Mouse (Mus musculus) midbrain, embryonic 14.5 days (tissue): ENCODE measurements around the gene Fgfr2. TPM values are rescaled to one million over a fixed set of nuclear protein-coding genes. Genes with fewer than 3 reads are reported as not detected.

ENCODE experiments used
- ATAC-seq: fragments of 200-750 bp; cut with Nextera tagmentation; 2 replicates; pipeline ENCODE4 v1.8.0; 2017; ENCODE audit warnings: moderate number of reproducible peaks, moderate library complexity; ENCODE audit not compliant: low FRiP score, low TSS enrichment
- DNase-seq: peaks from one replicate; pipeline ENCODE4 v3.0.0-alpha.2; 2015
- H3K27ac ChIP-seq: fragments of 300-500 bp; sonication (generic); replicated peaks from 2 replicates; pipeline ENCODE4 v1.5.1; 2014; ENCODE audit warnings: mild to moderate bottlenecking, low read depth, low read length, moderate library complexity
- H3K27me3 ChIP-seq: fragments of 300-500 bp; sonication (generic); 2 replicates; pipeline ENCODE4 v1.6.1; 2014; ENCODE audit warnings: low read length, control low read depth, mixed read lengths; ENCODE audit not compliant: control insufficient read depth, insufficient read depth
- H3K36me3 ChIP-seq: fragments of 300-500 bp; sonication (generic); 2 replicates; pipeline ENCODE4 v1.6.1; 2014; ENCODE audit warnings: low read length, control low read depth; ENCODE audit not compliant: control insufficient read depth, insufficient read depth
- H3K4me1 ChIP-seq: fragments of 300-500 bp; sonication (generic); 2 replicates; pipeline ENCODE4 v1.6.1; 2014; ENCODE audit warnings: mild to moderate bottlenecking, antibody characterized with exemption, low read length, control low read depth; ENCODE audit not compliant: control insufficient read depth, insufficient read depth
- H3K4me2 ChIP-seq: fragments of 300-500 bp; sonication (generic); 2 replicates; pipeline ENCODE4 v1.6.1; 2014; ENCODE audit warnings: mild to moderate bottlenecking, low read length, moderate library complexity
- H3K4me3 ChIP-seq: fragments of 300-500 bp; sonication (generic); replicated peaks from 2 replicates; pipeline ENCODE4 v1.5.1; 2014; ENCODE audit warnings: low read depth, low read length
- H3K9ac ChIP-seq: fragments of 300-500 bp; sonication (generic); replicated peaks from 2 replicates; pipeline ENCODE4 v1.6.1; 2014; ENCODE audit warnings: mild to moderate bottlenecking, low read length, moderate library complexity
- H3K9me3 ChIP-seq: fragments of 300-500 bp; sonication (generic); 2 replicates; pipeline ENCODE4 v1.6.1; 2016; ENCODE audit warnings: low read length, control low read depth, mixed read lengths; ENCODE audit not compliant: control insufficient read depth
- WGBS: fragments of 180-500 bp; shearing (Covaris S2); extraction: QIAGEN DNeasy Blood & Tissue Kit; methylation state at CpG from one replicate; pipeline ENCODE4 v1.1.7; 2014; 5-methylcytosine and 5-hydroxymethylcytosine counted together
- polyA plus RNA-seq: library from polyadenylated mRNA; unstranded; fragments of >200 nt; fragmentation: Nextera tagmentation; extraction: Ambion mirVana; gene quantifications from 2 replicates; pipeline ENCODE4 v1.2.1, GENCODE M21; 2014

The Fgfr2 gene
- polyA plus RNA-seq, 1 experiment from 2014 or later = 28.1 TPM

DNA sequence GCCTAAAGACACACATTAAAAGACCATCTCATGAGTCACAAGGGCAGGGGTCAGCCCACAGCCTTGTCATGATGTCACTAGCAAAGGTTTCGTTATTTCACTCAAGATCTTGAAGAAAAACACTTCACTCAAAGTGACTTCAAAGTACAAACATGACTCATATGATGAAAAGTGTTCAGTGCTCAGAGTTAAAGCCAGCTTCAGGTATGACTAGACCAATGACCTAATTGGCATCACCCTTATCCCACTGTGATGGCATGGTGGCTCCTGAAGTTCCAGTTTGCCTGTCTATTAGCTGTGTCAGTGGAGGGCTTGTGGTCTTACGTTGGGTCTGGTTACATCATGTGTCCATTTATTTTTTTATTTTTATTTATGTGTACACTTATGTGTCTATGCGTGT, 36.4 kb upstream of the Fgfr2 start:
- Histone ChIP-seq H3K9me3 (no peaks in the 10 kb centered on the region), H3K27me3 (no peaks in the 10 kb centered on the region), H3K36me3 (no peaks in the 10 kb centered on the region), H3K4me1 (no peaks in the 10 kb centered on the region), H3K4me2 (no peak overlapping the region), H3K9ac (no peak overlapping the region), H3K27ac (no peak overlapping the region), H3K4me3 (no peak overlapping the region)
- 95% methylated on average over 3 of the region's 3 CpGs for WGBS
- DNase-seq = no peak
- no peak for ATAC-seq

DNA sequence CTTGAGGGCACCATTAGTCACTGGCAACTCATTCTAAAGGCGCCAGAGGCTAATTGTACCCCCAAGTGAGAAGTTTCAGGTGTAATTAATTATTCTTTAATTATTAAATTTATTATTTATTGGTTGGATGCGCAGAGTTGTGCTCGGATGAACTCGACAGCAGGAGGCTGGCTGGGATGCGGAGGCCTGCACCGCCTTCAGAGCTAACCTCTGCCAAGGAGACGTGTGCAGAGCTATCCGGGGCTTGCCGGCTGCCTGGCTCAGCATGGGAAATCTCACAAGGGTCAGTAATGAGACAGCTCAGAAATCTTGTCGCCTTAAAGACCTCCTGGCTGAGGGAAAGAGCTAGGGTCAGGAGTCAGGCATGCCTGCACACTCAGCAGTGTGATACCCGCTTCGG, 32.5 kb upstream of the Fgfr2 start:
- no peak overlapping the region for H3K27ac ChIP-seq
- H3K4me2 ChIP-seq = no peak overlapping the region
- H3K27me3 ChIP-seq = no peaks in the 10 kb centered on the region
- no peak overlapping the region for H3K9ac ChIP-seq
- no peaks in the 10 kb centered on the region for H3K9me3 ChIP-seq
- 80% methylated on average over 12 of the region's 12 CpGs for WGBS
- H3K36me3 ChIP-seq = no peaks in the 10 kb centered on the region
- no peak for ATAC-seq
- no peak overlapping the region for H3K4me3 ChIP-seq
- no peaks in the 10 kb centered on the region for H3K4me1 ChIP-seq
- no peak for DNase-seq

DNA sequence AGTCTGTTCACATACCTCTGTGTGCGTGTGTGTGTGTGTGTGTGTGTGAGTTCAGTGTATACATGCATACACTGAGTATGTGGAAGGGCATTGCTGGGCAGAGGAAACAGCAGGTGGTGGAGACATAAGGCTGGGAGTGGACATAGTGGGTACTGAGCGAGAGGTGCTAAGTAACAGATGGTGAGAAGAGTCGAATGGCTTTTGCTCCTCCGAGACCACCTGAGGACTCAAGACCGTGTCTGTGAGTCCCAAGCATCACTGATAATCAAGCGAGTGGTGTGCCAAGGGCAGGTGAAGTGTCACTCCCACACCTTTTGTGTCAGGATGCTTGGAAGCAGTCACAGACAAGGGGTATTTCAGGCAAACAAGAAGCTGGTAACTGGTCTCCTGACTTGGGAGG, 31.7 kb upstream of the Fgfr2 start:
- Histone ChIP-seq H3K27ac (no peak overlapping the region), H3K4me2 (no peak overlapping the region), H3K9ac (no peak overlapping the region), H3K4me3 (no peak overlapping the region), H3K36me3 (no peaks in the 10 kb centered on the region), H3K9me3 (no peaks in the 10 kb centered on the region), H3K4me1 (no peaks in the 10 kb centered on the region), H3K27me3 (no peaks in the 10 kb centered on the region)
- DNase-seq (no peak), ATAC-seq (no peak)
- WGBS = 79% methylated on average over 6 of the region's 6 CpGs

DNA sequence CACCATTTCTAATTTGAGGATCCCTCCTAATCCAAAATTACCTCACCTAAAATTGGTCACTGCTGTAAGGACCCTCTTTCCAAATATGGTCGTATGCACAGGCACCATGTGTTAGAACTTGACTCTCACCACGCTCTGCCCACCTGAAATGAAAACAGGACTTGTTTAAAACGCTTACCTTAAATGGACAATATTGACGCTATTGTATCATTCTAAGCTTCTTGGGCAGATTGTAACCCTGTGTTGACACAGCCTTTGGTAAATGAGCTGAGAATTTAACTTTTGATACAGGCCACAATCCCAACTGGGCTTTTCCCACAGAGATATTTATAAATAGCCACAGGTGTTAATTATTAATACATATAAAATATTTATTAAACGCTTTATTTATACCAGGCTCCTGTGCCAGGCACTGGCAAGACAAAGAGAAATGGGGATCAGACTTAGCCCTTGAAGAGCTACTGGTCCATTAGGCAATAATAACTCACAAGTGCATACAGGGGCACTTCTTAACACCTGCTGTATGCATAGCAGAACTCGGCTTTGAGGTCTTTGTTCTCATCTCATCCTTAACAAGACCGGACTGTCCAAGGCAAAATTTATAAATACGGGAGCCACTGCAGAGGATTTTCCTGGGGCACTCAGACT, 16.7 kb upstream of the Fgfr2 start:
- ATAC-seq = no peak

DNA sequence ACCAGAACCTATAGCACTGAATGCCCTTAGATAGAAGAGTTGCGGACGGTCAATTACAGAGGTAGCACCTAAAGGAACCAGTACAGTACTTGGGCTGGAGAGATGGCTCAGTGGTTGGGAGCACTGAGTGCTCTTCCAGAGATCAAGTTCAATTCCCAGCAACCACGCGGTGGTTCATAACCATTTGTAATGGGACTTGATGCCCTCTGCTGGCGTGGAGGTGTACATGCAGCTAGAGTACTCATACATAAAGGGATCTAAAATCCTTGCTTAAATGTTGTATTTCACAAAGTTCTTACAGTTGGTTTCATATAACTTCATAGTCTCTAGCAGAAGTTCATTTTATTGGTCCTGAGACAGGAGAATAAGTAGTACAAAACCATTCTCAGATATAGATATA, 10.4 kb upstream of the Fgfr2 start:
- Histone ChIP-seq H3K4me3 (no peak overlapping the region), H3K27ac (no peak overlapping the region), H3K36me3 (no peaks in the 10 kb centered on the region), H3K9ac (no peak overlapping the region), H3K9me3 (no peaks in the 10 kb centered on the region), H3K4me1 (no peaks in the 10 kb centered on the region), H3K4me2 (no peak overlapping the region), H3K27me3 (no peaks in the 10 kb centered on the region)
- ATAC-seq = no peak
- no peak for DNase-seq
- WGBS = 83% methylated on average over 5 of the region's 5 CpGs

More for the DNA sequence above, 16.7 kb upstream of the Fgfr2 start:
- Histone ChIP-seq H3K4me3 (no peak overlapping the region), H3K4me1 (no peaks in the 10 kb centered on the region), H3K27me3 (no peaks in the 10 kb centered on the region), H3K9ac (no peak overlapping the region), H3K4me2 (no peak overlapping the region), H3K36me3 (no peaks in the 10 kb centered on the region), H3K9me3 (no peaks in the 10 kb centered on the region), H3K27ac (no peak overlapping the region)
- DNase-seq = no peak
- WGBS = 83% methylated on average over 8 of the region's 8 CpGs

DNA sequence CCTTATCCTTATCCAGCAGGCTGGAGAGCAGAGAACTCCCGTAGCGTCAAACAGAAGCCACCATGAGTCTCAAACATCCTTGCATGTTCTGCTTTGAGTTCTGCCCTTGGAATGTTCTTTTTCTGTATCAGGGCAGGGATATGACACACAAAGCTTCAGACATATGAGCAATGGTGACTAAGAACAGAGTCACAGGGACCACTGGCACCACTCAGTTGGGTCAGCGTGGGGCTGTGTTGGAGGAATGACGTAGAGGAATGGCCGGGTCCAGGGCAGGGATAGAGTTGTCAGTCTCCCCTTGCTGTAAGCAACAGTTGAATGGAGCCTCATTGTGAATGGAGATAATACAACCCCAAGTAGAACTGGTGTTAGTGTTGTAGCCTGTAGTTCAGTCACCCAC, 9.6 kb upstream of the Fgfr2 start:
- H3K9me3 ChIP-seq = no peaks in the 10 kb centered on the region

DNA sequence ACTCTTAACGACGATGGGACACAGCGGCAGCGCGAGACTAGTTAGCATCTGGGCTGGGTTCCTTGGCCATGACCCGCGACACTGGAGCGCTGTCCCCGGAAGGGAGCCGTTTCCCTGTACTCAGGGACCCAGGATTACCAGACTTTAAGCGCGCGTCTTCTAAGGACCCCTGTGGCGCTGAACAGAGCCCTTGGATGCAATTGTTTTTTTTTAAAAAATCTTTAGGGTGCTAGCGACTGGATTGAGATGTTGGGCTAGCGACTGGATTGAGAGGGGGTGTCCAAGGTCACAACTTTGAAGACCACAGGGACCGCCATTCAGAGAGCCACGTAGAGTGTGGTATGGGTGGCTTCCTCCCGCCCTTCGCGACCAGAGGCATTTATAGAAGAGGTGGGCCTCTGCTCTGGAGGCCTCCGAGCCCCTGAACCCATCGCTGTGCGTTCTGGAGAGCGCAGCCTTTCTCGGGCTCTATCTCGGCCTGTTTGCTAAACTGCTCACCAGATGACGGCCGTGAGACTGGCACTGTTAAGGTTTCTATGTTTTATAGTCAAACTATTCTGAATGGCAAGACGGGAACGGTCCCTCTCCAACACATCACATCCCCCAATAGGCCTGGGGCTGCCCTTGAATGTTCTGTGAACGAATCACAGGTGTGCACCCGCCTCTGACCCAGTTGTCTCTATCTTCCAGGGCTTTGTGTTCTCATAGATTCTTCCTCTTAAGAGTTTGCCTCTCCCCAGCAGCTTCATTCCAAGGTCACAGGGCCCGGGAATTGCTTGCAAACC, 1.7 kb upstream of the Fgfr2 start:
- peak overlapping the region; percentile 96; the same call in 1 of the 2 replicates for H3K9ac ChIP-seq
- no peaks in the 10 kb centered on the region for H3K36me3 ChIP-seq
- no peaks in the 10 kb centered on the region for H3K9me3 ChIP-seq
- H3K27me3 ChIP-seq = peaks cover 18% of the 10 kb centered on the region; the same call in 1 of the 2 replicates
- WGBS = 4% methylated on average over 34 of the region's 34 CpGs
- peak overlapping the region; percentile 99 for H3K4me2 ChIP-seq
- peak overlapping the region; percentile 88 for H3K4me3 ChIP-seq
- peaks cover 17% of the 10 kb centered on the region for H3K4me1 ChIP-seq
- ATAC-seq = no peak
- 0 out of 2 replicates have a peak overlapping the region, but pooled peaks have one; percentile 98 for H3K27ac ChIP-seq
- peak; percentile 50 for DNase-seq

More for the DNA sequence above, 9.6 kb upstream of the Fgfr2 start:
- ATAC-seq (no peak), DNase-seq (no peak)
- H3K36me3 ChIP-seq = no peaks in the 10 kb centered on the region
- no peak overlapping the region for H3K4me2 ChIP-seq
- H3K27ac ChIP-seq = no peak overlapping the region
- no peak overlapping the region for H3K4me3 ChIP-seq
- H3K27me3 ChIP-seq = no peaks in the 10 kb centered on the region
- WGBS = 94% methylated on average over 5 of the region's 5 CpGs
- no peaks in the 10 kb centered on the region for H3K4me1 ChIP-seq
- no peak overlapping the region for H3K9ac ChIP-seq

DNA sequence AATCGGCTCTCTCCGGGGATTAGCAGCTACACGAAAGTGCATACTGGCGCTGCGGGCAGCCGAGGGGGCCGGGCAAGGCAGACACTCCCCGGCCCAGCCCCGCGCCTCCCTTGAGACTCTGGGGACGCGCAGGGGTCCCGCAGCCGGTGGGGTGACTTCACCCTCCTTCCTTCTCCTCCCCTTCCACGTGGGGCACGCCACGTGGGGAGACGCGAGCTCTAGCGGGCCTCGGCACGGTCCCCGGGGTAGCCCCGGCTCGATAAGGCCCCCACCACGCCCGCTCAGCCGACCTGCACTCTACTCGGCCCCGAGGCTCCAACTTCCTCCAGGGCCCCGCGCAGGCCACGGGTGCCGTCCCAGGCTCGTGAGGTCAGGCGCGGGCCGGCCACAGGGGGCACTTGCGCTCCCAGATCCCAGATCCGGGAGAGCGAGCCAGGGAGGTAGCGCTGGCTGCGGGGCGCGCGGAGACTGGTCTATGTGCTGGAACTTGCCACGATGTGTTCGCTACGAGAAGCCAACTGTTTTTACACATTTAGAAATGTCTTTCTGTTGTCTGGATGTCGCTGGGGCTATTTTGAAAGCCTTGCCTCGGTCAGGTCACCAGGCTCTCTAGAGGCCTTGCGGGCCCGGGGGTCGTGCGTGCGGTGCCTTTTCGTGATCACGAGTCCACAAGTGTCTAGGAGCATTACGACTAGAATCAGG, 1.0 kb upstream of the Fgfr2 start, which contains the start of gene Ctbp2:
TSS of gene Ctbp2 (minus strand) at position 356 of the 702 bp plus-strand sequence.
- ATAC-seq (peak; percentile 60), DNase-seq (peak; percentile 83)
- Histone ChIP-seq H3K27ac (peak within 1 kb of the TSS; percentile 98), H3K9ac (peak within 1 kb of the TSS; percentile 96), H3K9me3 (no peaks in the 10 kb centered on the region), H3K4me3 (peak within 1 kb of the TSS; percentile 88), H3K4me2 (peak within 1 kb of the TSS; percentile 99), H3K27me3 (peaks cover 18% of the 10 kb centered on the region; the same call in 1 of the 2 replicates), H3K4me1 (peaks cover 17% of the 10 kb centered on the region), H3K36me3 (no peaks in the 10 kb centered on the region)
- WGBS = under 1% methylated on average over 59 of the region's 59 CpGs
